Mouse (Mus musculus) layer of hippocampus, adult 9-11 months (tissue): Measurements from ENCODE around the gene Elp5.
"Not testable (repeated sequence)": the region's sequence is repeated elsewhere in the genome, so short reads cannot be mapped to it uniquely, and the experiment has no call there.

ENCODE experiments used
- DNase-seq: peaks from one replicate; pipeline ENCODE4 v3.0.0; 2022

Gene Elp5

DNA sequence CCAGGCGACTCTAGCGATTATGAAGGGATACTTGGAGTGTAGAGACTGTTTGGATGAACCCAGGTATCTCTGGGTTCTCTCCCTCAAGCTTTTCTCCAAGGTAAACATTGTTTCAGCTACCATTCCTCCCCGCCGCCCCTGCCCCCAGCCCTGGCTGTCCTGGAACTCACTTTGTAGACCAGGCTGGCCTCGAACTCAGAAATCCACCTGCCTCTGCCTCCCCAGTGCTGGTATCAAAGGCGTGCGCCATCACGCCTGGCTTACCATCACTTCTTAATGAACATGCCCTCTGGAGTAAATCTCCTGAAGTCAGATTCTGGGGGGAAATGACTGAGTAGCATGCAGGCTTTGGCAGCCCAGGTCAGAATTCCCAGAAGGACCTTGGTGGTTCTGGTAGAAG is at the start of gene Elp5:
Elp5 (minus strand) TSS at position 293 of the 400 bp plus-strand sequence.
- DNase-seq: no peak

DNA sequence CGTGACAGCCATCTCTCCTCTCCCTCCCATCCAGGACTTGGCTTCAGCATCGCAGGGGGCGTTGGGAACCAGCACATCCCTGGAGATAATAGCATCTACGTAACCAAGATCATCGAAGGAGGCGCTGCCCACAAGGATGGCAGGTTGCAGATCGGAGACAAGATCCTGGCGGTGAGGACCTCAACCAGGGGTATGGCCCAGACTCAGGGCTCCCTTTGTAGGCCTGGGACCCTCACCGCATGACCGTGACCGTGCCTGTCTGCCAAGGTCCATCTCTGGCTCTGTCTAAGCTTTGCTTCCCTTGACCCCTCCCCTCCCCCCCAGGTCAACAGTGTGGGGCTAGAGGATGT is 49.0 kb upstream of the Elp5 start:
- DNase-seq: no peak

DNA sequence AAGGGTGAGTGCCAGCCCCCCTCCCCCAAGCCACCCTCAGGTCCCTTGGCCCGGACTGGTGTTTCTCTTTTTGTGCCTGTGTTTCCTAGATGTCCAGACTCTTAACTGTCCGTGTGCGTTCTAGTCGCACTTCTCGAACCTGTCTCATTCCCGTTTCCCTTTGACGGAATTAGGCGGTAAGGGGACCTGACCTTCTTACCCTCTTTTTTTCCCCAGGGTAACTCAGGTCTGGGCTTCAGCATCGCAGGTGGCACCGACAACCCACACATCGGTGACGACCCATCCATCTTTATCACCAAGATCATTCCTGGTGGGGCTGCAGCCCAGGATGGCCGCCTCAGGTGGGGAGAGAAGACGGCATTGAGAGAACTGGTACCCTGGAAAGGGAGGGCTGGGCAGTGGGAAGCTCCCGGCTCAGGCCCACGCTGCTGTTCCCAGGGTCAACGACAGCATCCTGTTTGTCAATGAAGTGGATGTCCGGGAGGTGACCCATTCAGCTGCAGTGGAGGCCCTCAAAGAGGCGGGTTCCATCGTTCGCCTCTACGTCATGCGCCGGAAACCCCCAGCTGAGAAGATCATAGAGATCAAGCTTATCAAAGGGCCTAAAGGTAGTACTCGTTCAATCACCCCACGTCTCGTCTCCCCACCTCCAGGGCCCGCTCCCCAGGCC is 48.5 kb upstream of the Elp5 start:
- no peak for DNase-seq

DNA sequence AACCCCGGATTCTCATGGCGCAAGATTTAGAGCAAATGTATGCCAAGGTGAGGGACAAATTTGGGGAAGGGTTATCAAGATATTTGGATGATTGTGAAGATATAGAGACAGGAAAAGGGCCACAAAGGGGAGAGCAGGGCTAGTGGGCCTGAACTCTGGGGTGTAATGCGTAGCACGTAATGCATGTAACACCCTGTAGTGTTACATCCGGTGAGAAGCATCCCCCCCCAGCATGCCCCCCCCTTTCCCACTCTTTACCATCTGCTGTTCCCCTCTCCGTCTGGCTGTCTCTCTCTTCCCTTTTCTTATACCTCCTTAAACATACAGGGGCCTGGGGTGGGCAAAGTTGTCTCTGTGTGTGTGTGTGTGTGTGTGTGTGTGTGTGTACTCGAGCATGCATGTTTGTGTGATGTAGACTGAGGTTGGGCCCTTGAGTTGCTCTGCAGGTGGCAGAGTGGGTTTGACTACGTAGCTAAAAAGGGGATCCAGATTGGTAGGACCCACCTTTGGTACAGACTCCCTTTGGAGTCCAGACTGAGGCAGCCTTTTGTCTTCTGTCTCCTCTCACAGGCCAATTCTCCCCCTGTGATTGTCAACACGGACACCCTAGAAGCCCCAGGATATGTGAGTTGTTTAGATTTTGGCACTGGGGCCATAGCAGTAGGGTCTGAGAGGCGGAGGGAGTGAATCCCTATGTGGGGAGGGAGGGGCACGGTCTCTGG is 47.7 kb upstream of the Elp5 start:
- DNase-seq: no peak

DNA sequence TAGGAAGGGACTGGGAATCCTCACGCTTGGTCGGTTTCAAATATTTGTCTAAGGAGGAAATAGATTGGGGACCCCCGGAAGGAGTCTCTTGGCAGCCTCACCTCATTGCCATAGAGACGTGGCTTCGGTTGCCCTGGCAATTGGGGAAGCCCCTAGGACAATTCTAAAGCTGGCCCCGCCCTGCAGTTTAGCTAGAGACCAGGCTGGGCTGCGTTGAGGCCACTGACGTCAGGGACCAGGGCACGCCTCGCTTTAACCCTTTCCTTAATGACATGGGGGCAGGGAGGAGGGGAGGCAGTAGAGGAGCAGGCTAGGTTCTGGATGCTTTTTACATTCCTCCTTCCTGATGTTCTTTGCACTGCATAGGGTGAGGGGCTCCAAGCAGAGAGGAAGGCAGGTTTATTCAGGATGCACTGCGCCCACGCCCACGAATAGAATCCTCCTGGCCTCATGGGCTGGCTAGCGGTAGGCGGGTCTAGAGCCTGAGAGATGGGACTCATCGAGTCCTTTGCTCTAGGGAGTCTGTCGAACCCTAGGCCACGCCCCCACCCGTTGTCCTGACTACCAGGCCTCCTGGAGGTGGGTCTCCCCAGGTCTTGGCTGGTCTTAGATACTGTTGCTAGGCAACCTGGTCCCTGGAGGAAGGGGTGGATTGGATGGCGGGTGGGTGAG is 46.9 kb upstream of the Elp5 start:
- peak; percentile 92 for DNase-seq

DNA sequence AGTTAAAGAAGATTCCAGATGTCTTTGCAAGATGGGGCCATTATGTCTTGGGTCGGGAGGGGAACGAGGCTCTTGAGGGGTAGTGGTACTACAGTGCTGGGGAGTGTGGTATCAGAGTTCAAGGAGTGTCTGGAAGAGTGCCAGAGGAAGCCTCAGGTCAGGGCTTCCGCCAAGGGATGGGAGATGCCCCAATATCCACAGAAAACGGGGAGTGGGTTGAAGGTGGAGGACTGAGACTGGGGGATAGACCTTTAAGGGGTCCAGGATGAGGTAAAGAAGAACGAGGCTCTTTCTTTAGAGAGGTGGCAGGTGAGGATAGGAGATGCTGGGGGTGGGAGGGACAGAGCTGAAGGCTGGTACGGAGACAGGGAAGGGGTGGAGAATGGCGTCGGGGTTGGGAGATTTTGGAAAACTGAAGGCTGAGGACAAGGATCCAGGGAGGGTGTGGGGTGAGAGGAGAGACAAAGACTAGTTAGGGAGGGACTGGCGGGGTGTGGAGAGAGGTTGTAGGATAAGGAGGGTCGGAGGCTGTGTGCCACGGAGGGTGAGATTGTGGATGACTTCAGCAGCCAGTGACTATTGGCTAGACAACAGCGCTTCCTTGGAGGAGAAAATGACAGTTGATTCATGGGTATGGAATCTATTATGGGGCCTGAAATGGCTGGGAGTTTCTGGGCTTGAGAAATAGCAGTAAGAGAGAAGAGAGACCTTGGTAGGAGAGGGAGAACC is 46.2 kb upstream of the Elp5 start:
- no peak for DNase-seq

DNA sequence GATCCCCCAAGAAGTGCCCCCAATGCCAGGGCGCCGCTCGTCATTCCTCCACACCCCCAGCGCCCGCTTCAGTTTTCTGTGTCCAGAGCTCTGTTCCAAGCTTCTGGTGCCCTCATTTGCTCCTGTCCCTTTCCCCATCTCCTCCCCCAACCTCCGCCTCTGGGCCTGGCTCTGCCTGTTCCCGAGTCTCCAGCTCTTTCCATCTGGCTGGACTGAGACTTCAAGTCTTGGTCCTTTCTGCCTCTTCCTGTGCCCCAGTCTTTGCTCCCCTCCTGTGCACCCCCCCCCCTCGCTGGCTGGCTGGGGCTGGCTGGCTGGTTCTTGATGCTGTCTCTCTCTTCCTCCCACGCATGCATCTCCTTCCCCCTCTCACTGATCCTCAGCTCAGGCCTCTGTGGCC is 45.1 kb upstream of the Elp5 start:
- DNase-seq: no peak

DNA sequence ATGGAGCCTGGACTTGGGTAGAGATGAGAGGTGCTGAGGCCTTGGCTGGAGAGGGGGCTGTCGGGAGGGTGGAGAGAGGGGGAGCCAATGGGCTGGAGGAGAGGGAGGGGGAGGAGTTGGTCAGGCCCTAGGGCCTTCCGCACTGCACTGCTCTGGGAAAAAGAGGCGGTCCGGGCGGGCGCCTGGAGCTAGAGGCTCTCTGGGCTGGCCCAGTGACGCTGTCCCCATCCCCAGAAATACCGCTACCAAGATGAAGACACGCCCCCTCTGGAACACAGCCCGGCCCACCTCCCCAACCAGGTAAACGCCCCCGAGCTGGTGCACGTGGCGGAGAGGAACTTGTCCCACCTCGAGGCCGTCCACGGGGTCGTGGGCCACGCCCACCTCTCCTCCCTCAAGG is 44.4 kb upstream of the Elp5 start:
- no peak for DNase-seq

DNA sequence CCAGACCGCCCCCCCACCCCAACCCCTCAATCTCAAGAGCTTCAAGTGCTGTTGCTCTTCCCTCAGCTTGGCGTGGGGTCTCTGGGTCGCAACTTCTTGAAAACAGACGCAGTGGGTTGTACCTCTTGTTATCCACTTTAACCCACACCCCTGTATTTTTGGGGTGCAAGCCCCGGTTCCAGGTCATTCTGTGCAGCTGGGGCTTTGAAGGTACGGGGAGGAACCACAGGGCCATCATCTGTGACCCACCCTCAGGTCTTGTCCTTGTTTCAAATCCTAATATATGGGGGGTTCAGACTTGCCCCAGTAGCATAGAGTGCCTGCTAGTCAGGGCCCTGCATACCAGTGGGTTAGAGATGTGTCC is 41.8 kb upstream of the Elp5 start:
- no peak for DNase-seq

DNA sequence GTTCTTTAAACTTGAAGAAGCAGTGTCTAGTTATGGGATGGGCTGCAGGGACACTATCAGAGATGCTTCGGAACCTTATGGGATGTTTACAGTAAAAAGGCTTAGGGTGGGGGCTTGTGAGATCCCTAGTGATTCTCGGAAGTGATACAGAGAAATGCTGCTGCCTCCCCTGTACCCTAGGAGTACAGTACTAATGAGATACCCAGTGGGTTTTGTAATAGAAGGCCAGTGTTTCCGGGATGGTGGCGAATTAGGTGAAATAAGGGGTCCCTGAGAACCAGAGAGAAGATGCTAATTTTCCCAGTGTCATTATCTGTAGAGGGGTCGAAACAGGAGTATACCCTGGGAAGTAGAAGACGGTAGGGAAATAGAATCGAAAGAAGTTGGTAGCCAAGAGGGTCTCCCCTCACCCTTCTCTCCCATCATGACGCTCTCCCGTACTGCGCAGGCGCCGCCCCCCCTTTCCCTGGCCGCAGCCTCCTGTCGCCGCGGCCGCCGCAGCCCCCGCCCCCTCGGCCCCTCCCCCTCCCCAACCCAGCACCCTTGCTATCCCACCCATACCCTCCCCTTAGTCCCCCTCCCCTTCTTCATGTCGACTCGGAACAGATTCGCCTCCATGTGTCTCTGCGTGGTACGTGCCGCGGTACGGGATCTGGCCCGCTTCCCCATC is 41.3 kb upstream of the Elp5 start:
- DNase-seq: no peak

DNA sequence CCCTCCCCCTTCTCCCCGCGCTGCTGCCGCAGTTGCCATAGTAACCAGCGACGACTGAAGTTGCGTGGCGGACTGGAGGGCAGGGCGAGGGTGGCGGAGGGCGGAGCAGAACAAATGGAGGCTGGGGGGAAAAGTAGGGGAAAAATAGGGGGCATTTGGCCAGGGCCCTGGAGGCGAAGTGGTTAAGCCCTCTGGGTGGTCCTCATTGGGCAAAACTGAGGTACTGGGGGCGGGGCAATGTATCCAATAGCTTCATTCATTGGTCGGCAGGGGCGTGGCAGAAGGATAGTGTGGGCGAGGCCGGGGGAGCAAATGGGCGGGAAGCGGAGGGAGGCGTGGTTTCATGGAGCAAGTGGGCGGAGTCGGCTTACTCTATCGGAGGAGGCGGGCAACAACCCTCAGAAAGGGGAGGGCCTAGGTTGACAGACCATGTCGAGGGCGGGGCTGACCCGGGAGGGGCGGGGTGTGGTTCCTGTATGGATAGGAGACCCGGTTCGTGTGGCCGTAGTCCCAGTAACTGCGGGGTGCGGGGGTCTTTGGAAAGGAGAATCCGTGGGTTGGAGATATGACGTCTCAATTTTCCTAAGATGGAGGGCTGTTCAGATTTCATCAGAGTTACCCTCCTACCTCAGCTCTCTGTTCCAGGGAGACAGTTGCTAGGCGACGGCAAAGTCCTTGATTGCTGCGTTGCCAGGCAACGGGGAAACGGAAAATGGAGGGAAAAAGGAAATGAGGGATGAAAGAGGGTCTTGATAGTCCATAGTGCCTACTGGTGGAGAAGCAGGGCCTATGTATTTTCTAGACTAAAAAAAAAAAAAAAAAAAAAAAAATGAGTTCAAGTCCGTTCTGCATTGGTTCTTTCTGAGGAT is 39.2 kb upstream of the Elp5 start:
- peak; percentile 99 for DNase-seq

DNA sequence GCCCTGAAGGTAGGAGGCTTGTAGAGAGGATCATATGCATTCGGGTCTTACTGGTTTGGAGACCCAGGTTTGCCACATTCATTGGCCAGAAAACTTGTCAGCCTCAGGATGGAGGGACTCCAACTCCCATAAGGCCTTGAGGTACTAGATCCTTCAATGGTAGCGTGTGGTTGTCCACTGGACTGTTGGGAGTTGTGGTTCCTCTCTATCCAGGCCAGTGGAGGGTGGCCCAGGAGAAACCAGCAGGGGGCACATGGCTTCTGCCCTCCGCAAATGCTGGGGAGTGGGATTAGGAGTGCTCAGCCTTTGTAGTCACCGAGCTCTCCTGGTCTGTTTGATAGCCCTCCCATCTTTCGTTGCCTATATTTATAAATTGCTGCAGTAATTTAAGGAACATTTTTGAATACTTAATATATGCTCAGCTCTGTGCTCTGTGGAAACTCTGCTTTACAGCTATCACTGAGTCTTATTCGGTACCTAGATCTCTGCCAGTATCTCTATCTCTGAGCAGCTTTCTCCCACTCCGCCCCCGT is 38.5 kb upstream of the Elp5 start:
- peak; percentile 89 for DNase-seq

DNA sequence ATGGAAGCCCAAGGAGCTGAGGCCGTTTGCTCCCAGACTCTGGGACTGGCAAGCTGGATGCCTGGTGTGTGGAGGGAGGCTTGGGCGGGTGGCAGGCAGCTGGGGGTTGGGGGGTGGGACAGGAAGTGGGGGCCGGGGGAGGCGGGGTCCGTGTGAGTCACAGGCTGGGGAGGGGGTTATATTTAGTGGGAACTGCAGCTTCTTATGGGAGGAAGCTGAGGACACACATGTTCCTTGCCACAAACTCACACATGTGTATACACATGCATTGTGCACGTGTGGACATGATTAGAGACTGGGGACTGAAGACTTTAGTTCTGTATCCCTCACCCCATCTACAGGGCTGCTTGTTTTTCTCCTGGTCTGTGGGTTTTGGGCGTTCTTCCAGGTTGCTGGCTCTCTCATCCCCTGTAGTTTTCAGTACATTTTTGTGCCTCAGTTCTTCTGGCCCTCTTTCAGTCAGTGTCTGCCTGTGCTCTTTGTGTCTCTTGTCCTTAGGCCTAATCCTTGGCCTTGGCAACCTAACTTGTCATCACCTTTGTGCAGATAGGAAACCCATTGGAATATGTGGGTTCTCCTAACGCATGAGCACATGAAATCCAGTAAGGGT is 37.8 kb upstream of the Elp5 start:
- peak; percentile 50 for DNase-seq

DNA sequence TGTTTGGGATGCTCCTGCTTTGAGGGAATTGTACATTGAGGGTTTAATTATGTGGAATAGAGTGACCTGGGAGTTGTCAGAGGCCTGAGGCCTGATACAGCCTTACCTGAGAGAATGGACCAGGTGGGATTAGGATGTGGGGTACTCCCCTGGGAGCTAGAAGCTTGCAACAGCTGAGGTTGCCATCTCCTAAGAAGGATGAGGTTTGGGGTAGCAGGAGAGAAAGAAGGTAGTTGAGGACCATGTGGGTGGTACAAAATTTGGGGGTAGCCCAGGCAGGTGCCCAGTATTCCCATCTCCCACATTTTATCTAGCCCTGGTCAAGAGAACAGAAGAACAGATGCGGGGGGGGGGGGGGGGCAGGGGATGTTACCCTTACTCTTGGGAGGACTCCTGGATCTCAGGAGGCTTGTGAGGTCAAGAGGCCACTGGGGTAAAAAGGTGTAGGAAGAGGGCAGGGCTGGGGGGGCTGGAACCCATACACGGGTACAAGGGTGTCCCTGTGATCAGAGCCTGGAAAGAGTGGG is 37.2 kb upstream of the Elp5 start:
- no peak for DNase-seq

DNA sequence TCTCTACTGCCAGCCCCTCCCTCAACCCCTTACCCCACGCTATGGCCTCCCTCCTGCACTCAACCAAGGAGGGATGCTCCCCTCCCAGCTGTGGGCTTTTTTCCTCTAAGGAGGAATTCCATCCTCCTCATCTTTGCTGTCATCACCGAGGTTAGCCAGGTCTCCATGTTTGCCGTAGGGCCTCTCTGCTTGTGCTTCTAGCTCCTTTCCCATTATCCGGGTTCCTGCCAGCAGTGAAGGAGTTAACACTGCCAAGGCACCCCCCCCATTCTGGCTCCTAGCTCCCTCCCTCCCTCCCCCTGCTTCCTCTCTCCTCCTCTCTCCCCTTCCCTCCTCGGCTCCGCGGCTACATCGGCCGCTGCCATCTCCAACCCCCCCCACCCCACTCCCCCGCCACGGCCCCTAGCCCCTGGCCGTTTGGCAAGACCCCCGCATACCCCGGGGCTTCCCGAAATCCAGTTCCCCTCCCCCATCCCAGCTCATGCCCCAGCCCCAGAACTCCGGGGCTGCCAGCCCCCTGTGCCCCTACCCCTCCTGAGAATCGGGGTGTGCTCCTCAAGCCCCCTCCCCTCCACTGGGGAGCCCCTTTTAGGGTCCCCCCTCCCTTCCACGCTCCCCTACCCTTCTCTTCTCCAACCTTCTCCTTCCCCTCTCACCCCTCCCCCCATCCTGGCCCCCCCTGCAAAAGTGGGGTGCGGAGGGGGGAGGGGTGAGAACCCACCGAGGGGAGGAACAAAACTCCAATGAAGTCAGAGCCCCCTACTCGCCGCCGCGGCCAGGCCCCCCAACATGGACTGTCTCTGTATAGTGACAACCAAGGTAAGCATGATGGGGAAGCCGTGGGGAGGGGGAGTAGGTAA is 36.0 kb upstream of the Elp5 start:
- peak; percentile 63 for DNase-seq

DNA sequence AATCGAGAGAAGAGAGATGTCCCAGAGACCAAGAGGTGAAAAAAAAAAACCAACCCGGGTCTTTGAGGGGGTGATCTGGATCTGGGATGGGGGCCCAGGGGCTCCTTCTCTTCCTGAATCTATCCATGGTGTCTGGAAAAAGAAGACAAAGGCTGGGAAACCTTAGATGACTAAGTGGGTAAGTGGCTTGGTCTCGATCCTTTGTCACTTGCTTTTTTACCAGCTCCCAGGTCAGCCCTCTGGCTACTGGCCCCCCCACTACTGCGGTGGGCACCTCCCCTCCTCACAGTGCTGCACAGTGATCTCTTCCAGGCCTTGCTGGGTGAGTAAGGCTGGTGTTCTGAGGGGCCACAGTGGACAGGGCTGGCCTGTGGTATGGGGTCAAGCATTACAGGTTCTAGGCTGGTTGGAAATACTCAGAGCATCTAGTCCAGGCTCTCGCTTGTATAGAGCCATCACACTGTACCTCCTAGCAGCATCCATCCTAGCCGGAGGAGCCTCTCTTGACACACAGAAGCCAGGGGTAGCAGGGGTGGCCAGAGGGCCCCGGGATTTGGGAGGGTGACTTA is 35.0 kb upstream of the Elp5 start:
- DNase-seq: no peak

DNA sequence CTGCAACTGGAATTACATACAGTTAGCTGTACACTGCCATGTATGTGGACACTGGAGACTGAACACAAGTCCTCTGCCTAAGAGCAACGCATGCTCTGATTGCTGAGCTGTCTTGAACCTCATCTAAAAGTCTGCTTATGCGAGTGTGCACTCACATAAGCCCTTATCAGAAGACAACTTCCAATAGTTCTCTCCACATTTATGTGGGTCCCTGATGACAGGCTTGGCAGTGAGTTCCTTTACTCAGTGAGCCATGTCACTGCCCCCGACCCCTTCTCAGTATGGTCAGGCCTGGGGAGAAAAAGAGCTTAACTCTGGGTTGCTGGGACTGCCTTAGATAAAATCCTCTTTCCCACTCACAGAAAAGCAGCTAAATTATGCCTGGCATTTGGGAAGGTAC is 34.4 kb upstream of the Elp5 start, which contains the start of gene Dlg4:
Dlg4 (plus strand) TSS at position 274 of the 400 bp plus-strand sequence.
- DNase-seq: no peak

DNA sequence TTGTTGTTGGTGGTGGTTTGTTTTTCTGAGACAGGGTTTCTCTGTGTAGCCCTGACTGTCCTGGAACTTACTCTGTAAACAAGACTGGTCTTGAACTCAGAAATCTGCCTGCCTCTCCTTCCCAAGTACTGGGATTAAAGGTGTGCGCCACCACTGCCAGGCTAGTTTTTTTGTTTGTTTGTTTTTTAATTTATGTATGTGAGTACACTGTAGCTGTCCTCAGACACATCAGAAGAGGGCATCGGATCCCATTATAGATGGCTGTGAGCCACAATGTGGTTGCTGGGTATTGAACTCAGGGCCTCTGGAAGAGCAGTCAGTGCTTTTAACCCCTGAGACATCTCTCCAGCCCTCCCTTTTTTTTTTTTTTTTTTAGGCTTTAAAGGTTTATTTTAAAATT is 33.9 kb upstream of the Elp5 start:
- not testable (repeated sequence) for DNase-seq

DNA sequence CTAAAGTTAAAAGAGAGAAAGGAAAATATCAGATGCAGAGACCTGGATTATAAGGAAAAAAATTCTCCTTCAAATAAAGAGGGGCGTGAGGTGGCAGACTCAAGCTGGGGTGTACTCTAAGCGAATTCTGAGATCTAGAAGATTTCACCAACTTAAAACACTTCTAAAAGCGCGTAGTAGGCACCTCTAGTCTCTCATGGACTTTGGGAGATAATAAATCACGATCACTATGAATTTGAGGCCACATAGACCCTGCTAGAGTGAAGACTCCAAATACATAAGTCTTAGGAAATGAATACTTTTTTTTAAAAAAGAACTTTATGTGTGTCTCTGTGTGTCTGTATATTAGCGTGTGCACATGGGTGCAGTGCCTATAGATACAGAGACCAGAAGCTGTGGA is 33.4 kb upstream of the Elp5 start:
- no peak for DNase-seq
